Mouse (Mus musculus): ENCODE measurements around the gene Cd5l. TPM values are rescaled to one million over a fixed set of nuclear protein-coding genes. Genes with fewer than 3 reads are reported as not detected.

Cd5l gene
- polyA plus RNA-seq, 1 experiment from 2014 or later, result not detected

- no peak overlapping the region for H3K27ac ChIP-seq
- H3K9me3 ChIP-seq (replicated peaks), result no peaks in the 10 kb centered on the region
- H3K4me2 ChIP-seq, result peak overlapping the region; percentile 18
- peak; percentile 61; the same call in 1 of the 2 replicates for ATAC-seq
- H3K4me3 ChIP-seq, result no peak overlapping the region
- no peak overlapping the region for H3K9ac ChIP-seq
- H3K27me3 ChIP-seq, result no peaks in the 10 kb centered on the region
- H3K4me1 ChIP-seq, result no peaks in the 10 kb centered on the region
- 9% methylated on average over 12 of the region's 12 CpGs for WGBS
- no peaks in the 10 kb centered on the region for H3K36me3 ChIP-seq (ENCODE audit: poor library complexity, severe bottlenecking)
Observed at GRCm38 (mm10) chr3:87411150-87411549, 53.5 kb downstream of the Cd5l start.

GRCm38 (mm10) chr3:87420645-87421044 lies 63.0 kb downstream of the Cd5l start:
- no peak overlapping the region for H3K27ac ChIP-seq
- no peaks in the 10 kb centered on the region for H3K36me3 ChIP-seq (ENCODE audit: poor library complexity, severe bottlenecking)
- H3K4me3 ChIP-seq, result no peak overlapping the region
- ATAC-seq, result no peak
- H3K4me1 ChIP-seq, result no peaks in the 10 kb centered on the region
- no peaks in the 10 kb centered on the region for H3K9me3 ChIP-seq (replicated peaks)
- H3K9ac ChIP-seq, result no peak overlapping the region
- no peaks in the 10 kb centered on the region for H3K27me3 ChIP-seq
- no peak overlapping the region for H3K4me2 ChIP-seq
- 74% methylated on average over 1 of the region's 1 CpGs for WGBS

Other genes with a start within 250 kb of the Cd5l start
- gene Kirrel, start 183.1 kb upstream of the Cd5l start, polyA plus RNA-seq (2015; fragmentation: Nextera tagmentation; extraction: Ambion mirVana), result 5.8 and 7.4 TPM in 2 replicates
- 5.1 and 5.9 TPM in 2 replicates for gene Fcrls, start 94.1 kb upstream of the Cd5l start, polyA plus RNA-seq (2015; fragmentation: Nextera tagmentation; extraction: Ambion mirVana)
- gene Fcrl1, start 18.5 kb downstream of the Cd5l start, polyA plus RNA-seq (2015; fragmentation: Nextera tagmentation; extraction: Ambion mirVana), result not detected in 2 replicates
- not detected in 2 replicates for gene Fcrl5, start 77.9 kb downstream of the Cd5l start, polyA plus RNA-seq (2015; fragmentation: Nextera tagmentation; extraction: Ambion mirVana)
- gene Etv3, start 167.5 kb downstream of the Cd5l start, polyA plus RNA-seq (2015; fragmentation: Nextera tagmentation; extraction: Ambion mirVana), result 10.6 and 11.8 TPM in 2 replicates